8 mouse cellular contexts compared by ENCODE assay signal in genomic region chr1:86501559-86501958, GRCm38 (mm10). TPM values are rescaled to one million over a fixed set of nuclear protein-coding genes. Genes with fewer than 3 reads are reported as not detected.
DNase-seq lines count a peak whose midpoint lies in the region; ATAC-seq lines count a peak whose summit lies in the region.

No protein-coding gene starts in this region.

- H3K4me1 ChIP-seq in heart, embryonic 12.5 days (replicated peaks), result peaks cover 69% of the 10 kb centered on the region
- peaks cover 78% of the 10 kb centered on the region for H3K4me1 ChIP-seq in liver, embryonic 12.5 days
- H3K4me1 ChIP-seq in stomach, embryonic 15.5 days, result peaks cover 67% of the 10 kb centered on the region

- no peaks in the 10 kb centered on the region for H3K36me3 ChIP-seq in heart, embryonic 12.5 days
- H3K36me3 ChIP-seq in liver, embryonic 12.5 days, result no peaks in the 10 kb centered on the region
- no peaks in the 10 kb centered on the region for H3K36me3 ChIP-seq in stomach, embryonic 15.5 days

- WGBS in heart, embryonic 12.5 days, result 2% methylated on average over 4 of the region's 4 CpGs
- WGBS in liver, embryonic 12.5 days (ENCODE audit: insufficient replicate concordance), result under 1% methylated on average over 4 of the region's 4 CpGs
- WGBS in stomach, embryonic 15.5 days, result 1% methylated on average over 4 of the region's 4 CpGs

- H3K9ac ChIP-seq in heart, embryonic 12.5 days, result 0 out of 2 replicates have a peak overlapping the region, but pooled peaks have one; percentile 1
- H3K9ac ChIP-seq in liver, embryonic 12.5 days, result no peak overlapping the region
- no peak overlapping the region for H3K9ac ChIP-seq in stomach, embryonic 15.5 days

- H3K27me3 ChIP-seq in heart, embryonic 12.5 days (replicated peaks), result no peaks in the 10 kb centered on the region
- H3K27me3 ChIP-seq in liver, embryonic 12.5 days (replicated peaks), result peaks cover 8% of the 10 kb centered on the region
- no peaks in the 10 kb centered on the region for H3K27me3 ChIP-seq in stomach, embryonic 15.5 days (replicated peaks)

- no peak overlapping the region for H3K4me2 ChIP-seq in heart, embryonic 12.5 days
- H3K4me2 ChIP-seq in liver, embryonic 12.5 days, result peak overlapping the region; percentile 12
- peak overlapping the region; percentile 22; the same call in 1 of the 2 replicates for H3K4me2 ChIP-seq in stomach, embryonic 15.5 days

- peak; percentile 96 to 97 for DNase-seq in B cell, adult 2 months
- DNase-seq in brain, adult 2 months (ENCODE audit: low read depth, low spot score), result peak; percentile 96
- peak; percentile 96 for DNase-seq in kidney, postnatal 10 days
- peak; percentile 97 for DNase-seq in neural tube, embryonic 10.5 days (ENCODE audit: extremely low spot score, low spot score)

- 0 out of 2 replicates have a peak overlapping the region, but pooled peaks have one; percentile 8 for H3K27ac ChIP-seq in heart, embryonic 12.5 days (ENCODE audit: poor library complexity, severe bottlenecking)
- H3K27ac ChIP-seq in liver, embryonic 12.5 days, result no peak overlapping the region; the same call in 1 of the 2 replicates
- peak overlapping the region; percentile 98 for H3K27ac ChIP-seq in stomach, embryonic 15.5 days

- peak; percentile 42 for ATAC-seq in erythroid progenitor cell, adult 5-6 weeks (replicated peaks; ENCODE audit: low FRiP score, poor library complexity, severe bottlenecking)
- ATAC-seq in heart, embryonic 12.5 days (ENCODE audit: insufficient number of reproducible peaks, low FRiP score), result no peak
- ATAC-seq in liver, embryonic 12.5 days, result peak; percentile 5; the same call in 1 of the 2 replicates
- ATAC-seq in stomach, embryonic 15.5 days (ENCODE audit: insufficient read depth, low FRiP score, low read depth), result no peak

- no peaks in the 10 kb centered on the region for H3K9me3 ChIP-seq in heart, embryonic 12.5 days (replicated peaks)
- no peaks in the 10 kb centered on the region for H3K9me3 ChIP-seq in liver, embryonic 12.5 days (replicated peaks)
- no peaks in the 10 kb centered on the region for H3K9me3 ChIP-seq in stomach, embryonic 15.5 days

- no peak overlapping the region for H3K4me3 ChIP-seq in heart, embryonic 12.5 days
- no peak overlapping the region for H3K4me3 ChIP-seq in liver, embryonic 12.5 days
- no peak overlapping the region for H3K4me3 ChIP-seq in stomach, embryonic 15.5 days (replicated peaks)

RNA-seq across cellular contexts. Expression of gene Ptma, which starts 25.0 kb away (rescaled TPM):
- 1,278 and 1,332 TPM in 2 replicates for total RNA-seq in erythroid progenitor cell, adult 5-6 weeks (2015; ENCODE audit: low replicate concordance)
- 1,012 and 1,167 TPM in 2 replicates for total RNA-seq in erythroid progenitor cell, adult 5-6 weeks (2017; ENCODE audit: low replicate concordance)
- 1,057 and 1,113 TPM in 2 replicates for polyA plus RNA-seq in heart, embryonic 12.5 days (2016; fragmentation: Nextera tagmentation; extraction: Ambion mirVana)
- 1,639 and 1,657 TPM in 2 replicates for polyA plus RNA-seq in liver, embryonic 12.5 days (2016; fragmentation: Nextera tagmentation; extraction: Ambion mirVana)
- 2,449 and 2,521 TPM in 2 replicates for polyA plus RNA-seq in stomach, embryonic 15.5 days (2015; fragmentation: Nextera tagmentation; extraction: Ambion mirVana)

Comparison
In these comparisons a context has a peak if more than half of its experiments do, and no peak if none do; other contexts are left out.
1. ATAC-seq: peak in erythroid progenitor cell, adult 5-6 weeks (single experiment) and liver, embryonic 12.5 days (single experiment); none in heart, embryonic 12.5 days (single experiment) and stomach, embryonic 15.5 days (single experiment).
2. Peak in every context shown above with its lines, with median percentiles within 50 percentile points of each other: DNase-seq.